In genomic region chr8:60983688-60984079, GRCm38 (mm10) we compare ENCODE assay signal across 8 mouse cellular contexts. TPM values are rescaled to one million over a fixed set of nuclear protein-coding genes. Genes with fewer than 3 reads are reported as not detected.
DNase-seq lines count a peak whose midpoint lies in the region; ATAC-seq and TF ChIP-seq lines count a peak whose summit lies in the region.

No protein-coding gene starts in this region.

- 11% methylated on average over 9 of the region's 9 CpGs for WGBS in heart, embryonic 12.5 days
- 11% methylated on average over 9 of the region's 9 CpGs for WGBS in kidney, postnatal 0 days
- WGBS in liver, adult 2 months = 3% methylated on average over 9 of the region's 9 CpGs

- H3K4me3 ChIP-seq in heart, embryonic 12.5 days = peak overlapping the region; percentile 99
- H3K4me3 ChIP-seq in kidney, postnatal 0 days (replicated peaks; ENCODE audit: low read depth, low read length) = peak overlapping the region; percentile 69
- peak overlapping the region; percentile 74 for H3K4me3 ChIP-seq in liver, adult 2 months (ENCODE audit: insufficient read depth, low read depth, low read length)

- peak overlapping the region; percentile 89 for H3K4me2 ChIP-seq in heart, embryonic 12.5 days
- H3K4me2 ChIP-seq in kidney, postnatal 0 days (ENCODE audit: low read length) = peak overlapping the region; percentile 94

- H3K9ac ChIP-seq in heart, embryonic 12.5 days = peak overlapping the region; percentile 97
- peak overlapping the region; percentile 77; the same call in 1 of the 2 replicates for H3K9ac ChIP-seq in kidney, postnatal 0 days (ENCODE audit: low read depth, low read length)
- peak overlapping the region; percentile 72 for H3K9ac ChIP-seq in liver, adult 2 months (ENCODE audit: low read depth, low read length)

- peaks cover 5% of the 10 kb centered on the region; the same call in 1 of the 2 replicates for H3K79me2 ChIP-seq in liver, adult 2 months (ENCODE audit: control insufficient read depth, insufficient read depth, low read length)

- no peaks in the 10 kb centered on the region for H3K27me3 ChIP-seq in heart, embryonic 12.5 days (replicated peaks)
- H3K27me3 ChIP-seq in kidney, postnatal 0 days (ENCODE audit: insufficient read depth, low read length) = no peaks in the 10 kb centered on the region
- H3K27me3 ChIP-seq in liver, adult 2 months (ENCODE audit: control insufficient read depth, insufficient read depth, low read length) = no peaks in the 10 kb centered on the region
- H3K27me3 ChIP-seq in splenic B cell, adult 2 months (ENCODE audit: control insufficient read depth, insufficient read depth, low read length, poor library complexity, severe bottlenecking) = no peaks in the 10 kb centered on the region

- no peaks in the 10 kb centered on the region for H3K9me3 ChIP-seq in heart, embryonic 12.5 days (replicated peaks)
- no peaks in the 10 kb centered on the region for H3K9me3 ChIP-seq in kidney, postnatal 0 days (replicated peaks; ENCODE audit: low read length)

- H3K4me1 ChIP-seq in heart, embryonic 12.5 days (replicated peaks) = peaks cover 5% of the 10 kb centered on the region
- 0 out of 2 replicates have a peak, but pooled peaks cover 9% of the 10 kb centered on the region for H3K4me1 ChIP-seq in kidney, postnatal 0 days (replicated peaks; ENCODE audit: insufficient read depth, low read length)
- H3K4me1 ChIP-seq in liver, adult 2 months (ENCODE audit: control insufficient read depth, insufficient read depth, low read length) = peaks cover 9% of the 10 kb centered on the region; the same call in 1 of the 2 replicates

- TF ChIP-seq CTCF in kidney, postnatal 0 days (IDR thresholded peaks at IDR 0.05; ENCODE audit: low read depth) = peak; percentile 68
- TF ChIP-seq CTCF in liver, adult 2 months (IDR thresholded peaks at IDR 0.05; ENCODE audit: low read depth, low read length) = peak; percentile 70

- ATAC-seq in heart, embryonic 12.5 days (ENCODE audit: insufficient number of reproducible peaks, low FRiP score) = peak; percentile 65
- peak; percentile 69 for ATAC-seq in kidney, postnatal 0 days (replicated peaks; ENCODE audit: low FRiP score, low read depth)

- peak overlapping the region; percentile 95 for H3K27ac ChIP-seq in heart, embryonic 12.5 days (ENCODE audit: poor library complexity, severe bottlenecking)
- H3K27ac ChIP-seq in kidney, postnatal 0 days = peak overlapping the region; percentile 93
- peak overlapping the region; percentile 68 for H3K27ac ChIP-seq in liver, adult 2 months (replicated peaks; ENCODE audit: insufficient read depth, low read depth, low read length)

- peak; percentile 64 for DNase-seq in CD4-positive, CD25-positive, alpha-beta regulatory T cell, adult 2 months (ENCODE audit: low read depth, low spot score)
- DNase-seq in brain, embryonic 18.5 days (ENCODE audit: low read depth, low spot score) = peak; percentile 24
- peak; percentile 92 for DNase-seq in fat pad, adult 2 months (ENCODE audit: extremely low read depth, low read depth, low spot score)
- peak; percentile 66 for DNase-seq in kidney, postnatal 0 days (ENCODE audit: low spot score)
- DNase-seq in liver, adult 2 months (ENCODE audit: extremely low read depth, low read depth, low spot score) = peak; percentile 85
- DNase-seq in monocyte, adult 2 months (ENCODE audit: low read depth in 1 of 2, low spot score in 2 of 2) = peak; percentile 23 to 36
- DNase-seq in splenic B cell, adult 2 months (ENCODE audit: low read depth, low spot score) = peak; percentile 68

- no peak for TF ChIP-seq POLR2A in liver, adult 2 months (IDR thresholded peaks at IDR 0.05; ENCODE audit: extremely low read depth, insufficient read depth, low read length)

- H3K36me3 ChIP-seq in heart, embryonic 12.5 days = no peaks in the 10 kb centered on the region
- no peaks in the 10 kb centered on the region for H3K36me3 ChIP-seq in kidney, postnatal 0 days (ENCODE audit: insufficient read depth, low read length)
- H3K36me3 ChIP-seq in liver, adult 2 months (ENCODE audit: control insufficient read depth, insufficient read depth, low read length) = no peaks in the 10 kb centered on the region
- no peaks in the 10 kb centered on the region for H3K36me3 ChIP-seq in splenic B cell, adult 2 months (ENCODE audit: control insufficient read depth, insufficient read depth, low read length, poor library complexity, severe bottlenecking)

RNA-seq across cellular contexts. Expression of gene Clcn3, which starts 0.6 kb away (rescaled TPM):
- 30.6 and 32.3 TPM in 2 replicates for polyA plus RNA-seq in heart, embryonic 12.5 days (2016; fragmentation: Nextera tagmentation; extraction: Ambion mirVana)
- 29.1 and 30.4 TPM in 2 replicates for polyA plus RNA-seq in kidney, postnatal 0 days (2015; fragmentation: Nextera tagmentation; extraction: Ambion mirVana)
- 26.0 and 27.7 TPM in 2 replicates for total RNA-seq in liver, adult 2 months (2014; rRNA removed)
- polyA plus RNA-seq in liver, adult 2 months (2012; rRNA removed) = 8.9 and 9.8 TPM in 2 replicates

RNA-seq across cellular contexts. Expression of gene Nek1, which starts 9.3 kb away (rescaled TPM):
- 14.3 and 14.4 TPM in 2 replicates for polyA plus RNA-seq in heart, embryonic 12.5 days (2016; fragmentation: Nextera tagmentation; extraction: Ambion mirVana)
- 14.3 and 14.5 TPM in 2 replicates for polyA plus RNA-seq in kidney, postnatal 0 days (2015; fragmentation: Nextera tagmentation; extraction: Ambion mirVana)
- 7.0 and 7.7 TPM in 2 replicates for total RNA-seq in liver, adult 2 months (2014; rRNA removed)
- 2.0 and 3.1 TPM in 2 replicates for polyA plus RNA-seq in liver, adult 2 months (2012; rRNA removed)

Comparison
In these comparisons a context has a peak if more than half of its experiments do, and no peak if none do; other contexts are left out.
1. Peak in every context shown above with its lines: DNase-seq, ATAC-seq, H3K4me3 ChIP-seq and H3K27ac ChIP-seq.
2. DNase-seq: peak in every context shown above with its lines; median percentile 92 in fat pad, adult 2 months; 85 in liver, adult 2 months; 68 in splenic B cell, adult 2 months; 66 in kidney, postnatal 0 days; 64 in CD4-positive, CD25-positive, alpha-beta regulatory T cell, adult 2 months; 30 in monocyte, adult 2 months; 24 in brain, embryonic 18.5 days.